ENCODE assay signal across 28 mouse cellular contexts in genomic region chr9:53290006-53290405, GRCm38 (mm10). TPM values are rescaled to one million over a fixed set of nuclear protein-coding genes. Genes with fewer than 3 reads are reported as not detected.
DNase-seq lines count a peak whose midpoint lies in the region; ATAC-seq and TF ChIP-seq lines count a peak whose summit lies in the region.
"Had no signal": no experiment of that assay in that cellular context is flagged by ENCODE, and none has a peak within 500 bp of the region (broad histone marks: within the 10 kb centered on the region; RNA-seq: fewer than 3 reads in every experiment).

No protein-coding gene starts in this region.

- H3K4me3 ChIP-seq in kidney, postnatal 0 days (replicated peaks; ENCODE audit: low read depth, low read length) = no peak overlapping the region
- H3K4me3 ChIP-seq in lung, postnatal 0 days (ENCODE audit: low read depth, low read length) = no peak overlapping the region
- no peak overlapping the region for H3K4me3 ChIP-seq in midbrain, embryonic 16.5 days (ENCODE audit: low read depth, low read length)
- H3K4me3 ChIP-seq: embryonic facial prominence, embryonic 13.5 days; embryonic facial prominence, embryonic 15.5 days; erythroblast, embryonic 14.5 days; forebrain, embryonic 10.5 days; forebrain, embryonic 12.5 days had no signal

- TF ChIP-seq EP300 in lung, postnatal 0 days (IDR thresholded peaks at IDR 0.05) = no peak

- no peaks in the 10 kb centered on the region for H3K36me3 ChIP-seq in kidney, postnatal 0 days (ENCODE audit: insufficient read depth, low read length)
- no peaks in the 10 kb centered on the region for H3K36me3 ChIP-seq in lung, postnatal 0 days (ENCODE audit: insufficient read depth, low read length)
- no peaks in the 10 kb centered on the region for H3K36me3 ChIP-seq in midbrain, embryonic 16.5 days (ENCODE audit: control insufficient read depth, insufficient read depth, low read length)
- H3K36me3 ChIP-seq: embryonic facial prominence, embryonic 13.5 days; embryonic facial prominence, embryonic 15.5 days; forebrain, embryonic 10.5 days; forebrain, embryonic 12.5 days had no signal

- no peaks in the 10 kb centered on the region for H3K9me3 ChIP-seq in kidney, postnatal 0 days (replicated peaks; ENCODE audit: low read length)
- no peaks in the 10 kb centered on the region for H3K9me3 ChIP-seq in lung, postnatal 0 days (ENCODE audit: low read length)
- H3K9me3 ChIP-seq in midbrain, embryonic 16.5 days (replicated peaks; ENCODE audit: control insufficient read depth, low read length, poor library complexity, severe bottlenecking) = no peaks in the 10 kb centered on the region
- H3K9me3 ChIP-seq: embryonic facial prominence, embryonic 13.5 days; embryonic facial prominence, embryonic 15.5 days; forebrain, embryonic 10.5 days; forebrain, embryonic 12.5 days had no signal

- no peak overlapping the region for H3K9ac ChIP-seq in kidney, postnatal 0 days (ENCODE audit: low read depth, low read length)
- H3K9ac ChIP-seq in lung, postnatal 0 days (replicated peaks; ENCODE audit: low read depth) = no peak overlapping the region
- no peak overlapping the region for H3K9ac ChIP-seq in midbrain, embryonic 16.5 days (ENCODE audit: low read depth, low read length)
- H3K9ac ChIP-seq: embryonic facial prominence, embryonic 13.5 days; embryonic facial prominence, embryonic 15.5 days; forebrain, embryonic 12.5 days had no signal

- H3K27ac ChIP-seq in kidney, postnatal 0 days = no peak overlapping the region
- no peak overlapping the region for H3K27ac ChIP-seq in lung, postnatal 0 days (ENCODE audit: low read length)
- no peak overlapping the region for H3K27ac ChIP-seq in midbrain, embryonic 16.5 days (ENCODE audit: low read length)
- H3K27ac ChIP-seq: embryonic facial prominence, embryonic 13.5 days; embryonic facial prominence, embryonic 15.5 days; forebrain, embryonic 10.5 days; forebrain, embryonic 12.5 days had no signal

- WGBS in kidney, postnatal 0 days = 46% methylated on average over 3 of the region's 3 CpGs
- 41% methylated on average over 3 of the region's 3 CpGs for WGBS in lung, postnatal 0 days
- WGBS in midbrain, embryonic 16.5 days = 94% methylated on average over 3 of the region's 3 CpGs

- H3K4me2 ChIP-seq in kidney, postnatal 0 days (ENCODE audit: low read length) = no peak overlapping the region
- H3K4me2 ChIP-seq in lung, postnatal 0 days (replicated peaks; ENCODE audit: low read depth, low read length) = no peak overlapping the region
- H3K4me2 ChIP-seq in midbrain, embryonic 16.5 days (ENCODE audit: low read length) = no peak overlapping the region
- H3K4me2 ChIP-seq: embryonic facial prominence, embryonic 13.5 days; embryonic facial prominence, embryonic 15.5 days; forebrain, embryonic 12.5 days had no signal

- no peaks in the 10 kb centered on the region for H3K4me1 ChIP-seq in kidney, postnatal 0 days (replicated peaks; ENCODE audit: insufficient read depth, low read length)
- H3K4me1 ChIP-seq in lung, postnatal 0 days (ENCODE audit: insufficient read depth, low read depth, low read length) = no peaks in the 10 kb centered on the region
- H3K4me1 ChIP-seq in midbrain, embryonic 16.5 days (ENCODE audit: control insufficient read depth, insufficient read depth, low read length) = no peaks in the 10 kb centered on the region
- H3K4me1 ChIP-seq: embryonic facial prominence, embryonic 13.5 days; embryonic facial prominence, embryonic 15.5 days; forebrain, embryonic 10.5 days; forebrain, embryonic 12.5 days had no signal

- TF ChIP-seq CTCF in kidney, postnatal 0 days (IDR thresholded peaks at IDR 0.05; ENCODE audit: low read depth) = no peak
- TF ChIP-seq CTCF in lung, postnatal 0 days (IDR thresholded peaks at IDR 0.05) = no peak

- H3K27me3 ChIP-seq in kidney, postnatal 0 days (ENCODE audit: insufficient read depth, low read length) = no peaks in the 10 kb centered on the region
- H3K27me3 ChIP-seq in lung, postnatal 0 days (replicated peaks; ENCODE audit: insufficient read depth, low read length) = no peaks in the 10 kb centered on the region
- H3K27me3 ChIP-seq in midbrain, embryonic 16.5 days (ENCODE audit: control insufficient read depth, insufficient read depth, low read depth, low read length) = no peaks in the 10 kb centered on the region
- H3K27me3 ChIP-seq: embryonic facial prominence, embryonic 13.5 days; embryonic facial prominence, embryonic 15.5 days had no signal

- no peak for ATAC-seq in kidney, postnatal 0 days (replicated peaks; ENCODE audit: low FRiP score, low read depth)
- no peak for ATAC-seq in lung, postnatal 0 days
- ATAC-seq in midbrain, embryonic 16.5 days = no peak
- ATAC-seq: activated CD4-positive, CD25-positive, alpha-beta regulatory T cell, adult 4 months; forebrain, embryonic 14.5 days; forebrain, embryonic 16.5 days had no signal

- peak; percentile 49 for DNase-seq in kidney, postnatal 0 days (ENCODE audit: low spot score)
- DNase-seq in kidney, postnatal 10 days = no peak
- DNase-seq in lung, postnatal 0 days (ENCODE audit: low spot score) = peak; percentile 16
- DNase-seq in lung, postnatal 10 days = no peak
- DNase-seq in 3T3-L1 (ENCODE audit: low read depth, low spot score) (peak; percentile 74), NIH3T3 (ENCODE audit: low read depth) (peak; percentile 60)
- DNase-seq in adrenal gland, adult 8-10 months = no peak
- DNase-seq: adrenal gland, postnatal 10 days; adrenal gland, postnatal 25 days; cerebellum, adult 11 months; cerebellum, adult 18-20 months; cerebellum, adult 8-10 months; cerebellum, adult 9-11 months; cerebellum, postnatal 14 days; cerebellum, postnatal 36 days; embryo, embryonic 11 days had no signal

RNA-seq across cellular contexts. Expression of gene Exph5, which starts 11.5 kb away (rescaled TPM):
- polyA plus RNA-seq in kidney, postnatal 0 days (2015; fragmentation: Nextera tagmentation; extraction: Ambion mirVana) = 2.4 and 2.8 TPM in 2 replicates
- polyA plus RNA-seq in lung, postnatal 0 days (2015; fragmentation: Nextera tagmentation; extraction: Ambion mirVana) = 7.2 and 8.1 TPM in 2 replicates
- under 1 TPM; 0.10 to 0.28 (median 0.25) TPM for total RNA-seq in adrenal gland, adult 8-10 months (2022)
- polyA plus RNA-seq in midbrain, embryonic 16.5 days (2015; fragmentation: Nextera tagmentation; extraction: Ambion mirVana) = 0.27 and 0.39 TPM in 2 replicates
- total RNA-seq: common myeloid progenitor, adult 5-6 weeks; MEL had no signal
- polyA plus RNA-seq: C2C12; erythroblast, embryonic 14.5 days had no signal

RNA-seq across cellular contexts. Expression of gene Ddx10, which starts 42.2 kb away (rescaled TPM):
- polyA plus RNA-seq in kidney, postnatal 0 days (2015; fragmentation: Nextera tagmentation; extraction: Ambion mirVana) = 26.6 and 27.2 TPM in 2 replicates
- polyA plus RNA-seq in lung, postnatal 0 days (2015; fragmentation: Nextera tagmentation; extraction: Ambion mirVana) = 14.2 and 16.5 TPM in 2 replicates
- total RNA-seq in adrenal gland, adult 8-10 months (2022) = 10 to 100 TPM; 18.0 to 20.8 (median 18.6) TPM
- polyA plus RNA-seq in midbrain, embryonic 16.5 days (2015; fragmentation: Nextera tagmentation; extraction: Ambion mirVana) = 24.8 and 25.6 TPM in 2 replicates

Comparison
In these comparisons a context has a peak if more than half of its experiments do, and no peak if none do; other contexts are left out.
1. DNase-seq: peak in kidney, postnatal 0 days (single experiment), lung, postnatal 0 days (single experiment), 3T3-L1 (single experiment) and NIH3T3 (single experiment); none in kidney, postnatal 10 days (single experiment), lung, postnatal 10 days (single experiment) and adrenal gland, adult 8-10 months (single experiment).